Mouse (Mus musculus) skeletal muscle tissue, adult 2 months (tissue): ENCODE data around the gene Inpp4b.
"Not testable (repeated sequence)": the region's sequence is repeated elsewhere in the genome, so short reads cannot be mapped to it uniquely, and the experiment has no call there.

ENCODE experiments used
- DNase-seq: peaks from one replicate; pipeline ENCODE4 v3.0.0-alpha.2; 2012; ENCODE audit warnings: low read depth, low spot score

The Inpp4b gene

GRCm38 (mm10) chr8:81953101-81953500 lies 610.7 kb downstream of the Inpp4b start:
- no peak for DNase-seq

- no peak for DNase-seq
Measured at GRCm38 (mm10) chr8:81985128-81985665, 642.8 kb downstream of the Inpp4b start.

GRCm38 (mm10) chr8:81992966-81993365 lies 650.6 kb downstream of the Inpp4b start:
- no peak for DNase-seq

GRCm38 (mm10) chr8:81996239-81996638 lies 653.9 kb downstream of the Inpp4b start:
- no peak for DNase-seq

- no peak for DNase-seq
Measured at GRCm38 (mm10) chr8:81996823-81997222, 654.5 kb downstream of the Inpp4b start.

GRCm38 (mm10) chr8:82004158-82004557 lies 661.8 kb downstream of the Inpp4b start:
- DNase-seq = no peak

GRCm38 (mm10) chr8:82005466-82005865 lies 663.1 kb downstream of the Inpp4b start:
- DNase-seq = no peak

GRCm38 (mm10) chr8:82017792-82018191 lies 675.4 kb downstream of the Inpp4b start:
- no peak for DNase-seq

GRCm38 (mm10) chr8:82027401-82027800 lies 685.0 kb downstream of the Inpp4b start:
- peak; percentile 14 for DNase-seq

- no peak for DNase-seq
Measured at GRCm38 (mm10) chr8:82028896-82029295, 686.5 kb downstream of the Inpp4b start.

GRCm38 (mm10) chr8:82032035-82032434 lies 689.7 kb downstream of the Inpp4b start:
- DNase-seq = not testable (repeated sequence)

- no peak for DNase-seq
Measured at GRCm38 (mm10) chr8:82054030-82054429, 711.7 kb downstream of the Inpp4b start.

- no peak for DNase-seq
Measured at GRCm38 (mm10) chr8:82067619-82068018, 725.3 kb downstream of the Inpp4b start.

GRCm38 (mm10) chr8:82079267-82079666 lies 736.9 kb downstream of the Inpp4b start:
- no peak for DNase-seq

GRCm38 (mm10) chr8:82086631-82087030 lies 744.3 kb downstream of the Inpp4b start:
- DNase-seq = not testable (repeated sequence)

GRCm38 (mm10) chr8:82090901-82091300 lies 748.5 kb downstream of the Inpp4b start:
- DNase-seq = no peak

- no peak for DNase-seq
Measured at GRCm38 (mm10) chr8:82093274-82093673, 750.9 kb downstream of the Inpp4b start.

GRCm38 (mm10) chr8:82104560-82104959 lies 762.2 kb downstream of the Inpp4b start:
- DNase-seq = no peak

- DNase-seq = no peak
Measured at GRCm38 (mm10) chr8:82106131-82106530, 763.8 kb downstream of the Inpp4b start.

- no peak for DNase-seq
Measured at GRCm38 (mm10) chr8:82150272-82150671, 807.9 kb downstream of the Inpp4b start.

GRCm38 (mm10) chr8:82157928-82158327 lies 815.6 kb downstream of the Inpp4b start:
- DNase-seq = no peak
